Mouse (Mus musculus): ENCODE data around the gene Kpna3. TPM values are rescaled to one million over a fixed set of nuclear protein-coding genes. Genes with fewer than 3 reads are reported as not detected.
A peak's percentile ranks its signal among the peaks of the same experiment; 100 is the strongest.

Gene Kpna3
- polyA plus RNA-seq, 1 experiment = 129 TPM

DNA sequence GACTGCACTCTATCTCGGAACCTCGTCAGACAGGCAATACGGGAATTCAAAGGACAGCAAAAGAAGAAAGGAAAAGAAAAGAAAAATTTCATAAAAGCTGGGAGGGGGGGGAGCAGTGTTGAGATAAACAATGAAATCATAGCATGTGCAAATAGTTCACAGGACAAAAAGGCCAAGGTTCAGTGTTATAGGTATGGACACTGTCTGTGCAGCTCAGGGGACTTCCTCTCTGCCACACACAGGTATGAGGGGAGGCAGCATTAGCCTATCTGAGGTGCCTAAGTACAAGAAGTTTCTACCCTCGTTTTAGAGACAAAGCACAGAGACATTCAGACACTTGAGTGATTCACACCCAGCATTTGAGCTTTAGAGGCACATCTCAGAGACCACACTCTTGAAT, 118.5 kb downstream of the Kpna3 start:
- Histone ChIP-seq H3K9ac (ENCODE audit: low read depth, poor library complexity, severe bottlenecking) (no peak overlapping the region), H3K4me1 (ENCODE audit: control insufficient read depth, insufficient read depth, low read length) (no peaks in the 10 kb centered on the region), H3K27me3 (ENCODE audit: control insufficient read depth, insufficient read depth, low read length, poor library complexity, severe bottlenecking) (no peaks in the 10 kb centered on the region), H3K27ac (ENCODE audit: insufficient read depth, low read length) (no peak overlapping the region), H3K36me3 (ENCODE audit: control insufficient read depth, insufficient read depth, low read length, poor library complexity, severe bottlenecking) (no peaks in the 10 kb centered on the region), H3K9me3 (replicated peaks; ENCODE audit: control insufficient read depth, insufficient read depth, low read length, poor library complexity, severe bottlenecking) (no peaks in the 10 kb centered on the region), H3K4me3 (ENCODE audit: low read depth, low read length) (no peak overlapping the region)
- TF ChIP-seq CTCF (IDR thresholded peaks at IDR 0.05; ENCODE audit: low read depth, low read length) = no peak
- no peak for TF ChIP-seq EP300 (IDR thresholded peaks at IDR 0.05; ENCODE audit: insufficient read depth, low read depth, low read length)
- TF ChIP-seq POLR2A (IDR thresholded peaks at IDR 0.05; ENCODE audit: insufficient read depth, low read length) = no peak

DNA sequence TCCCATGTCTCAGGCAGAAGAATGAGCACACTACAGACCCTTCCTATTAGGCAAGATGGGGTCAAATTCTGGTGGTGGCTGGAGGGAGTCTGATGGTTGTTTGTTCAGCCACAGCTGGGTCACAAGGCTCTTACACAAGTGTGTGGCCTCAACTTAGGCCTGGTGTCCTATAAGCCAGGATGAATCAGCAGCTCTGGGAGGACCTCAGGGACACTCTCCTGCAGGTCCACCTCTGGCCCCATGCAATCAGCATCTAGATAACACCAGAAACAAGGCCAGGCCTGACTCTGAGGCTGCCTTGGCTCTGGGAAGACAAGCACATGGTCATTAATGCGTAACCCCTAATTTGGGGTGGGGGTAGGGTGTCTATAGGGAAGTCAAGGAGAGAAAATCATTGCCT, 118.9 kb downstream of the Kpna3 start:
- H3K4me3 ChIP-seq (ENCODE audit: low read depth, low read length) = no peak overlapping the region
- TF ChIP-seq EP300 (IDR thresholded peaks at IDR 0.05; ENCODE audit: insufficient read depth, low read depth, low read length) (no peak), POLR2A (IDR thresholded peaks at IDR 0.05; ENCODE audit: insufficient read depth, low read length) (no peak), CTCF (IDR thresholded peaks at IDR 0.05; ENCODE audit: low read depth, low read length) (no peak)
- H3K9me3 ChIP-seq (replicated peaks; ENCODE audit: control insufficient read depth, insufficient read depth, low read length, poor library complexity, severe bottlenecking) = no peaks in the 10 kb centered on the region
- H3K27ac ChIP-seq (ENCODE audit: insufficient read depth, low read length) = no peak overlapping the region
- no peaks in the 10 kb centered on the region for H3K27me3 ChIP-seq (ENCODE audit: control insufficient read depth, insufficient read depth, low read length, poor library complexity, severe bottlenecking)
- no peaks in the 10 kb centered on the region for H3K36me3 ChIP-seq (ENCODE audit: control insufficient read depth, insufficient read depth, low read length, poor library complexity, severe bottlenecking)
- no peak overlapping the region for H3K9ac ChIP-seq (ENCODE audit: low read depth, poor library complexity, severe bottlenecking)
- no peaks in the 10 kb centered on the region for H3K4me1 ChIP-seq (ENCODE audit: control insufficient read depth, insufficient read depth, low read length)

DNA sequence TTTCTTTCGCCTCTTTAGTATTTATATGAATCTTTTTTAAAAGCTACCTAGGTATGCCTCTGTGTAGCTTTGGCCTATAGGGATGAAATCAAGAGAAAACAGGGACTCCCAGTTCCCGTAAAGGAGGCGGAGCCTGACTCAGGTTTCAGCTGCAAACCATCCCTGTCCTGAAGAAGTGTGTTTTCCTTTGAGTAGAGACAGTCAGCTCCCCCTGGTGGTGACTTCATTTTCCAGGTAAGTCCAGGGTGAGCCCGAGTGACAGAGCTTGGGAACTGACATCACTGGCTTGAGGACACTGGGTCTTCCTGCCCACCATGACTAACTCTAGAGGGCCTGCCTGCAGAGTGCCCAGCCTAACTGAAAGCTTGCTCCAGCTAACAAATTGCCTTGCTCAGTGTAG, 122.8 kb downstream of the Kpna3 start:
- H3K36me3 ChIP-seq (ENCODE audit: control insufficient read depth, insufficient read depth, low read length, poor library complexity, severe bottlenecking) = no peaks in the 10 kb centered on the region
- no peak overlapping the region for H3K4me3 ChIP-seq (ENCODE audit: low read depth, low read length)
- H3K9ac ChIP-seq (ENCODE audit: low read depth, poor library complexity, severe bottlenecking) = no peak overlapping the region
- H3K27me3 ChIP-seq (ENCODE audit: control insufficient read depth, insufficient read depth, low read length, poor library complexity, severe bottlenecking) = no peaks in the 10 kb centered on the region
- peaks cover 1% of the 10 kb centered on the region for H3K4me1 ChIP-seq (ENCODE audit: control insufficient read depth, insufficient read depth, low read length)
- H3K27ac ChIP-seq (ENCODE audit: insufficient read depth, low read length) = no peak overlapping the region
- no peaks in the 10 kb centered on the region for H3K9me3 ChIP-seq (replicated peaks; ENCODE audit: control insufficient read depth, insufficient read depth, low read length, poor library complexity, severe bottlenecking)
- no peak for TF ChIP-seq EP300 (IDR thresholded peaks at IDR 0.05; ENCODE audit: insufficient read depth, low read depth, low read length)
- TF ChIP-seq CTCF (IDR thresholded peaks at IDR 0.05; ENCODE audit: low read depth, low read length) = peak; percentile 63
- TF ChIP-seq POLR2A (IDR thresholded peaks at IDR 0.05; ENCODE audit: insufficient read depth, low read length) = no peak

Other genes starting within 250 kb of the Kpna3 start
- not detected in 2 replicates for gene Sgcg, start 181.4 kb downstream of the Kpna3 start, polyA plus RNA-seq (2011; ENCODE audit: insufficient read depth, insufficient read length, low read depth, missing spikeins)
- gene Arl11, start 130.1 kb downstream of the Kpna3 start, polyA plus RNA-seq (2011; ENCODE audit: insufficient read depth, insufficient read length, low read depth, missing spikeins) = not detected in 2 replicates
- gene Ebpl, start 79.4 kb downstream of the Kpna3 start, polyA plus RNA-seq (2011; ENCODE audit: insufficient read depth, insufficient read length, low read depth, missing spikeins) = 10.2 and 10.8 TPM in 2 replicates
- 16.2 and 17.7 TPM in 2 replicates for gene Spryd7, start 117.0 kb upstream of the Kpna3 start, polyA plus RNA-seq (2011; ENCODE audit: insufficient read depth, insufficient read length, low read depth, missing spikeins)
- gene Trim13, start 158.4 kb upstream of the Kpna3 start, polyA plus RNA-seq (2011; ENCODE audit: insufficient read depth, insufficient read length, low read depth, missing spikeins) = 48.2 and 54.6 TPM in 2 replicates
- gene Kcnrg, start 167.6 kb upstream of the Kpna3 start, polyA plus RNA-seq (2011; ENCODE audit: insufficient read depth, insufficient read length, low read depth, missing spikeins) = 0.57 TPM in 1 of 2 replicates, not detected in the other

Data from ES-Bruce4 (cell line).